ENCODE assay signal across 30 mouse cellular contexts in genomic region chr5:52370901-52371300, GRCm38 (mm10). TPM values are rescaled to one million over a fixed set of nuclear protein-coding genes. Genes with fewer than 3 reads are reported as not detected.
"Had no signal": no experiment of that assay in that cellular context is flagged by ENCODE, and none has a peak within 500 bp of the region (broad histone marks: within the 10 kb centered on the region; RNA-seq: fewer than 3 reads in every experiment).

No protein-coding gene starts in this region.

- H3K9me3 ChIP-seq: embryonic facial prominence, embryonic 12.5 days; embryonic facial prominence, embryonic 13.5 days; embryonic facial prominence, embryonic 15.5 days; forebrain, embryonic 12.5 days; forebrain, embryonic 13.5 days; forebrain, embryonic 15.5 days had no signal

- H3K27me3 ChIP-seq: embryonic facial prominence, embryonic 15.5 days; forebrain, embryonic 13.5 days; forebrain, embryonic 15.5 days had no signal

- H3K4me3 ChIP-seq: embryonic facial prominence, embryonic 10.5 days; embryonic facial prominence, embryonic 12.5 days; embryonic facial prominence, embryonic 13.5 days; embryonic facial prominence, embryonic 15.5 days; erythroblast, embryonic 14.5 days; forebrain, embryonic 10.5 days; forebrain, embryonic 12.5 days; forebrain, embryonic 13.5 days; forebrain, embryonic 15.5 days; gastrocnemius, adult 2 months; heart, adult 2 months had no signal

- ATAC-seq: forebrain, embryonic 13.5 days; forebrain, embryonic 14.5 days; forebrain, embryonic 15.5 days; forebrain, embryonic 16.5 days; forebrain, postnatal 0 days had no signal

- DNase-seq: cerebellum, adult 8-10 months; cerebellum, adult 9-10 months; cerebellum, adult 9-11 months; cerebellum, postnatal 10 days; cerebellum, postnatal 14 days; cerebellum, postnatal 25 days; cerebellum, postnatal 36 days; embryo, embryonic 11 days; forebrain, postnatal 0 days; gastrocnemius, adult 2 months; gastrocnemius, postnatal 10 days; gastrocnemius, postnatal 14 days; gastrocnemius, postnatal 25 days; gastrocnemius, postnatal 36 days; heart, adult 11 months; heart, adult 18-20 months; heart, adult 2 months had no signal

- H3K9ac ChIP-seq: embryonic facial prominence, embryonic 12.5 days; embryonic facial prominence, embryonic 13.5 days; embryonic facial prominence, embryonic 15.5 days; forebrain, embryonic 12.5 days; forebrain, embryonic 13.5 days; forebrain, embryonic 15.5 days; forebrain, postnatal 0 days had no signal

- H3K27ac ChIP-seq: embryonic facial prominence, embryonic 10.5 days; embryonic facial prominence, embryonic 12.5 days; embryonic facial prominence, embryonic 13.5 days; embryonic facial prominence, embryonic 15.5 days; forebrain, embryonic 10.5 days; forebrain, embryonic 12.5 days; forebrain, embryonic 13.5 days; forebrain, embryonic 15.5 days; gastrocnemius, adult 2 months; heart, adult 2 months had no signal

- H3K4me2 ChIP-seq: embryonic facial prominence, embryonic 12.5 days; embryonic facial prominence, embryonic 13.5 days; embryonic facial prominence, embryonic 15.5 days; forebrain, embryonic 12.5 days; forebrain, embryonic 13.5 days; forebrain, embryonic 15.5 days had no signal

- H3K4me1 ChIP-seq: embryonic facial prominence, embryonic 12.5 days; forebrain, embryonic 13.5 days had no signal

- H3K36me3 ChIP-seq: embryonic facial prominence, embryonic 10.5 days; embryonic facial prominence, embryonic 12.5 days; embryonic facial prominence, embryonic 13.5 days; embryonic facial prominence, embryonic 15.5 days; forebrain, embryonic 10.5 days; forebrain, embryonic 12.5 days; forebrain, embryonic 15.5 days had no signal

RNA-seq across cellular contexts. Expression of gene Sod3, which starts 7.3 kb away (rescaled TPM):
- total RNA-seq: common myeloid progenitor, adult 5-6 weeks; granulocyte monocyte progenitor cell, adult 5-6 weeks had no signal
